Mouse (Mus musculus) stomach, embryonic 16.5 days (tissue): ENCODE measurements around the gene Sept9. TPM values are rescaled to one million over a fixed set of nuclear protein-coding genes. Genes with fewer than 3 reads are reported as not detected.
A peak's percentile ranks its signal among the peaks of the same experiment; 100 is the strongest.

Experiments
- ATAC-seq: fragments of 200-750 bp; cut with Nextera tagmentation; 2 replicates; pipeline ENCODE4 v1.8.0; 2017; ENCODE audit warnings: moderate number of reproducible peaks, moderate TSS enrichment; ENCODE audit not compliant: insufficient read depth, low FRiP score
- H3K27ac ChIP-seq: fragments of 300-500 bp; sonication (generic); 2 replicates; pipeline ENCODE4 v1.5.1; 2014; ENCODE audit warnings: low read length
- H3K27me3 ChIP-seq: fragments of 300-500 bp; sonication (generic); 2 replicates; pipeline ENCODE4 v1.6.1; 2014; ENCODE audit warnings: low read length, control low read depth, mixed read lengths; ENCODE audit not compliant: control insufficient read depth, insufficient read depth
- H3K36me3 ChIP-seq: fragments of 300-500 bp; sonication (generic); 2 replicates; pipeline ENCODE4 v1.6.1; 2014; ENCODE audit warnings: low read length; ENCODE audit not compliant: control insufficient read depth, insufficient read depth
- H3K4me1 ChIP-seq: fragments of 300-500 bp; sonication (generic); 2 replicates; pipeline ENCODE4 v1.6.1; 2014; ENCODE audit warnings: low read length, control low read depth, mixed read lengths; ENCODE audit not compliant: control insufficient read depth, insufficient read depth
- H3K4me2 ChIP-seq: fragments of 300-500 bp; sonication (generic); 2 replicates; pipeline ENCODE4 v1.6.1; 2014; ENCODE audit warnings: low read depth, low read length, mixed read lengths
- H3K4me3 ChIP-seq: fragments of 300-500 bp; sonication (generic); replicated peaks from 2 replicates; pipeline ENCODE4 v1.5.1; 2014; ENCODE audit warnings: mild to moderate bottlenecking, low read length
- H3K9ac ChIP-seq: fragments of 300-500 bp; sonication (generic); 2 replicates; pipeline ENCODE4 v1.6.1; 2014; ENCODE audit warnings: low read length
- H3K9me3 ChIP-seq: fragments of 300-500 bp; sonication (generic); replicated peaks from 2 replicates; pipeline ENCODE4 v1.6.1; 2016; ENCODE audit warnings: low read length, control low read depth; ENCODE audit not compliant: control insufficient read depth
- WGBS: fragments of 180-500 bp; shearing (Covaris S2); extraction: QIAGEN DNeasy Blood & Tissue Kit; methylation state at CpG from one replicate; pipeline ENCODE4 v1.1.7; 2014; 5-methylcytosine and 5-hydroxymethylcytosine counted together
- polyA plus RNA-seq: library from polyadenylated mRNA; unstranded; fragments of >200 nt; fragmentation: Nextera tagmentation; extraction: Ambion mirVana; gene quantifications from 2 replicates; pipeline ENCODE4 v1.2.1, GENCODE M21; 2015

Gene Sept9
- polyA plus RNA-seq, 1 experiment from 2014 or later = 105 TPM

- H3K27ac ChIP-seq = no peak overlapping the region
- H3K4me3 ChIP-seq = no peak overlapping the region
- 96% methylated on average over 1 of the region's 1 CpGs for WGBS
- H3K9me3 ChIP-seq = peaks cover 3% of the 10 kb centered on the region; the same call in 1 of the 2 replicates
- H3K9ac ChIP-seq = no peak overlapping the region
- no peak for ATAC-seq
- peaks cover 24% of the 10 kb centered on the region for H3K4me1 ChIP-seq
- H3K36me3 ChIP-seq = no peaks in the 10 kb centered on the region
- H3K27me3 ChIP-seq = no peaks in the 10 kb centered on the region
- H3K4me2 ChIP-seq = no peak overlapping the region
Observed at GRCm38 (mm10) chr11:117257266-117257665, 57.8 kb downstream of the Sept9 start.

- Histone ChIP-seq H3K4me1 (peaks cover 22% of the 10 kb centered on the region), H3K27ac (no peak overlapping the region), H3K9ac (no peak overlapping the region), H3K9me3 (peaks cover 3% of the 10 kb centered on the region; the same call in 1 of the 2 replicates), H3K36me3 (no peaks in the 10 kb centered on the region), H3K4me3 (no peak overlapping the region), H3K4me2 (no peak overlapping the region), H3K27me3 (no peaks in the 10 kb centered on the region)
- no peak for ATAC-seq
Observed at GRCm38 (mm10) chr11:117257842-117258241, 58.4 kb downstream of the Sept9 start.

- H3K4me3 ChIP-seq = no peak overlapping the region
- peaks cover 24% of the 10 kb centered on the region for H3K4me1 ChIP-seq
- no peaks in the 10 kb centered on the region for H3K36me3 ChIP-seq
- H3K9me3 ChIP-seq = peaks cover 3% of the 10 kb centered on the region; the same call in 1 of the 2 replicates
- no peaks in the 10 kb centered on the region for H3K27me3 ChIP-seq
- no peak for ATAC-seq
- 87% methylated on average over 9 of the region's 9 CpGs for WGBS
- H3K27ac ChIP-seq = no peak overlapping the region
- H3K4me2 ChIP-seq = no peak overlapping the region
- H3K9ac ChIP-seq = no peak overlapping the region
Observed at GRCm38 (mm10) chr11:117259178-117259960, 59.9 kb downstream of the Sept9 start.

- Histone ChIP-seq H3K9me3 (peaks cover 3% of the 10 kb centered on the region; the same call in 1 of the 2 replicates), H3K4me2 (no peak overlapping the region)
- WGBS = 47% methylated on average over 9 of the region's 9 CpGs
Observed at GRCm38 (mm10) chr11:117260631-117261030, 61.2 kb downstream of the Sept9 start.

GRCm38 (mm10) chr11:117263096-117263808, 63.8 kb downstream of the Sept9 start:
- H3K36me3 ChIP-seq = no peaks in the 10 kb centered on the region
- no peak overlapping the region for H3K4me3 ChIP-seq
- H3K27me3 ChIP-seq = no peaks in the 10 kb centered on the region
- ATAC-seq = no peak
- H3K27ac ChIP-seq = peak overlapping the region; percentile 90
- H3K4me2 ChIP-seq = no peak overlapping the region
- WGBS = 50% methylated on average over 9 of the region's 9 CpGs
- no peaks in the 10 kb centered on the region for H3K9me3 ChIP-seq
- H3K9ac ChIP-seq = no peak overlapping the region
- peaks cover 39% of the 10 kb centered on the region for H3K4me1 ChIP-seq

More at GRCm38 (mm10) chr11:117260631-117261030, 61.2 kb downstream of the Sept9 start:
- H3K4me3 ChIP-seq = no peak overlapping the region
- peak overlapping the region; percentile 26; the same call in 1 of the 2 replicates for H3K27ac ChIP-seq
- no peaks in the 10 kb centered on the region for H3K27me3 ChIP-seq
- H3K4me1 ChIP-seq = peaks cover 30% of the 10 kb centered on the region
- no peak overlapping the region for H3K9ac ChIP-seq
- H3K36me3 ChIP-seq = no peaks in the 10 kb centered on the region
- ATAC-seq = no peak

- 63% methylated on average over 13 of the region's 13 CpGs for WGBS
- Histone ChIP-seq H3K4me3 (no peak overlapping the region), H3K27ac (peak overlapping the region; percentile 90), H3K9me3 (no peaks in the 10 kb centered on the region), H3K27me3 (no peaks in the 10 kb centered on the region), H3K9ac (peak overlapping the region; percentile 3), H3K4me2 (peak overlapping the region; percentile 71; the same call in 1 of the 2 replicates), H3K4me1 (peaks cover 51% of the 10 kb centered on the region), H3K36me3 (no peaks in the 10 kb centered on the region)
- no peak for ATAC-seq
Observed at GRCm38 (mm10) chr11:117264162-117265021, 64.9 kb downstream of the Sept9 start.

- Histone ChIP-seq H3K36me3 (no peaks in the 10 kb centered on the region), H3K9me3 (no peaks in the 10 kb centered on the region), H3K27me3 (no peaks in the 10 kb centered on the region), H3K27ac (peak overlapping the region; percentile 90), H3K4me1 (peaks cover 58% of the 10 kb centered on the region), H3K9ac (peak overlapping the region; percentile 79), H3K4me3 (peak overlapping the region; percentile 66), H3K4me2 (peak overlapping the region; percentile 71)
- WGBS = 2% methylated on average over 18 of the region's 18 CpGs
- ATAC-seq = peak; percentile 44
Observed at GRCm38 (mm10) chr11:117265270-117265980, 66.0 kb downstream of the Sept9 start.
